In genomic region chr13:73936938-73937320, GRCm38 (mm10) we compare ENCODE assay signal across 8 mouse cellular contexts. TPM values are rescaled to one million over a fixed set of nuclear protein-coding genes. Genes with fewer than 3 reads are reported as not detected.
DNase-seq lines count a peak whose midpoint lies in the region; ATAC-seq and TF ChIP-seq lines count a peak whose summit lies in the region.

No protein-coding gene starts in this region.

- no peak for TF ChIP-seq POLR2A in ES-Bruce4 (IDR thresholded peaks at IDR 0.05; ENCODE audit: insufficient read depth, low read length)

- peak overlapping the region; percentile 85 for H3K9ac ChIP-seq in heart, embryonic 11.5 days (ENCODE audit: low read depth, low read length)
- peak overlapping the region; percentile 75 for H3K9ac ChIP-seq in ES-Bruce4 (ENCODE audit: low read depth, poor library complexity, severe bottlenecking)
- H3K9ac ChIP-seq in liver, embryonic 14.5 days (replicated peaks): peak overlapping the region; percentile 89

- peaks cover 8% of the 10 kb centered on the region for H3K4me1 ChIP-seq in heart, embryonic 11.5 days (ENCODE audit: control insufficient read depth, insufficient read depth, low read length)
- H3K4me1 ChIP-seq in ES-Bruce4 (ENCODE audit: control insufficient read depth, insufficient read depth, low read length): no peaks in the 10 kb centered on the region
- H3K4me1 ChIP-seq in forebrain, embryonic 10.5 days: peaks cover 19% of the 10 kb centered on the region
- peaks cover 9 to 13% of the 10 kb centered on the region in 2 experiments for H3K4me1 ChIP-seq in liver, embryonic 14.5 days (replicated peaks; ENCODE audit: control insufficient read depth in 2 of 2, insufficient read depth in 2 of 2, low read length in 1 of 2)

- peak overlapping the region; percentile 70 for H3K4me2 ChIP-seq in heart, embryonic 11.5 days
- H3K4me2 ChIP-seq in liver, embryonic 14.5 days (ENCODE audit: low read depth): peak overlapping the region; percentile 85

- no peak for DNase-seq in heart, postnatal 4 days
- no peak for DNase-seq in forebrain, embryonic 10.5 days (ENCODE audit: extremely low spot score, low spot score)
- peak in 2 of 3 experiments; percentile 2 to 10 for DNase-seq in liver, embryonic 14.5 days (ENCODE audit: low read depth in 3 of 3, low spot score in 3 of 3)
- DNase-seq in adrenal gland, adult 18-20 months (ENCODE audit: low spot score in 2 of 2): no peak
- DNase-seq in layer of hippocampus, postnatal 14 days (ENCODE audit: low spot score in 2 of 2): no peak
- DNase-seq in cerebellum, adult 18-20 months: no peak

- H3K4me3 ChIP-seq in heart, embryonic 11.5 days (ENCODE audit: low read depth, low read length): peak overlapping the region; percentile 74
- H3K4me3 ChIP-seq in ES-Bruce4 (ENCODE audit: low read depth, low read length): peak overlapping the region; percentile 96
- peak overlapping the region; percentile 89 for H3K4me3 ChIP-seq in forebrain, embryonic 10.5 days
- H3K4me3 ChIP-seq in liver, embryonic 14.5 days (ENCODE audit: insufficient read depth in 1 of 2, low read depth in 2 of 2, low read length in 2 of 2): peak overlapping the region; percentile 75 to 87

- no peak overlapping the region for H3K27ac ChIP-seq in heart, embryonic 11.5 days (ENCODE audit: low read depth, low read length)
- H3K27ac ChIP-seq in ES-Bruce4 (ENCODE audit: insufficient read depth, low read length): peak overlapping the region; percentile 19; the same call in 1 of the 2 replicates
- peak overlapping the region; percentile 96 for H3K27ac ChIP-seq in forebrain, embryonic 10.5 days
- H3K27ac ChIP-seq in liver, embryonic 14.5 days: peak overlapping the region; percentile 88; the same call in 1 of the 2 replicates

- ATAC-seq in heart, embryonic 11.5 days (replicated peaks; ENCODE audit: insufficient number of reproducible peaks, low FRiP score, low TSS enrichment): peak; percentile 36
- ATAC-seq in liver, embryonic 14.5 days (ENCODE audit: insufficient read depth): peak; percentile 9

- peaks cover 6% of the 10 kb centered on the region for H3K36me3 ChIP-seq in heart, embryonic 11.5 days (ENCODE audit: control insufficient read depth, insufficient read depth, low read length)
- H3K36me3 ChIP-seq in ES-Bruce4 (ENCODE audit: control insufficient read depth, insufficient read depth, low read length, poor library complexity, severe bottlenecking): peaks cover 11% of the 10 kb centered on the region
- H3K36me3 ChIP-seq in forebrain, embryonic 10.5 days (replicated peaks): peaks cover 63% of the 10 kb centered on the region
- H3K36me3 ChIP-seq in liver, embryonic 14.5 days (replicated peaks; ENCODE audit: control insufficient read depth, insufficient read depth, low read depth): peaks cover 28% of the 10 kb centered on the region

- 11% methylated on average over 5 of the region's 5 CpGs for WGBS in heart, embryonic 11.5 days (ENCODE audit: insufficient replicate concordance)
- WGBS in forebrain, embryonic 10.5 days: 17% methylated on average over 5 of the region's 5 CpGs
- 7% methylated on average over 5 of the region's 5 CpGs for WGBS in liver, embryonic 14.5 days (ENCODE audit: insufficient replicate concordance)

- H3K27me3 ChIP-seq in heart, embryonic 11.5 days (ENCODE audit: control insufficient read depth, insufficient read depth, low read length): no peaks in the 10 kb centered on the region
- no peaks in the 10 kb centered on the region for H3K27me3 ChIP-seq in ES-Bruce4 (ENCODE audit: control insufficient read depth, insufficient read depth, low read length, poor library complexity, severe bottlenecking)
- H3K27me3 ChIP-seq in forebrain, embryonic 10.5 days (ENCODE audit: poor library complexity, severe bottlenecking): no peaks in the 10 kb centered on the region
- H3K27me3 ChIP-seq in liver, embryonic 14.5 days (ENCODE audit: control insufficient read depth, insufficient read depth, low read length): no peaks in the 10 kb centered on the region

- no peak for TF ChIP-seq EP300 in ES-Bruce4 (IDR thresholded peaks at IDR 0.05; ENCODE audit: insufficient read depth, low read depth, low read length)
- no peak for TF ChIP-seq EP300 in liver, embryonic 14.5 days (IDR thresholded peaks at IDR 0.05; ENCODE audit: low read depth)

- H3K9me3 ChIP-seq in heart, embryonic 11.5 days (replicated peaks; ENCODE audit: control insufficient read depth, low read length): no peaks in the 10 kb centered on the region
- no peaks in the 10 kb centered on the region for H3K9me3 ChIP-seq in ES-Bruce4 (replicated peaks; ENCODE audit: control insufficient read depth, insufficient read depth, low read length, poor library complexity, severe bottlenecking)
- no peaks in the 10 kb centered on the region for H3K9me3 ChIP-seq in forebrain, embryonic 10.5 days
- H3K9me3 ChIP-seq in liver, embryonic 14.5 days (ENCODE audit: control insufficient read depth, low read length): no peaks in the 10 kb centered on the region

- TF ChIP-seq CTCF in ES-Bruce4 (IDR thresholded peaks at IDR 0.05; ENCODE audit: low read depth, low read length): no peak
- TF ChIP-seq CTCF in liver, embryonic 14.5 days (IDR thresholded peaks at IDR 0.05; ENCODE audit: low read depth): no peak

RNA-seq across cellular contexts. Expression of gene Trip13, which starts 0.7 kb away (rescaled TPM):
- 36.5 and 37.5 TPM in 2 replicates for polyA plus RNA-seq in heart, embryonic 11.5 days (2014; fragmentation: Nextera tagmentation; extraction: Ambion mirVana)
- 10 to 100 TPM; 11.8 to 14.3 TPM for total RNA-seq in heart, postnatal 4 days (2021)
- polyA plus RNA-seq in ES-Bruce4 (2011; ENCODE audit: insufficient read depth, insufficient read length, low read depth, missing spikeins): 72.9 and 80.6 TPM in 2 replicates
- 78.8 and 83.3 TPM in 2 replicates for polyA plus RNA-seq in forebrain, embryonic 10.5 days (2016; fragmentation: Nextera tagmentation; extraction: Ambion mirVana)
- 6.9 and 11.5 TPM in 2 replicates for polyA plus RNA-seq in liver, embryonic 14.5 days (2012; rRNA removed)
- polyA plus RNA-seq in liver, embryonic 14.5 days (2014; fragmentation: Nextera tagmentation; extraction: Ambion mirVana): 21.9 TPM in 2 replicates
- under 1 TPM; 0.63 to 0.67 TPM for total RNA-seq in adrenal gland, adult 18-20 months (2021)
- total RNA-seq in layer of hippocampus, postnatal 14 days (2021): 1 to 10 TPM in 1 of 2 experiments, under 1 TPM in 1; 0.78 to 2.0 TPM

RNA-seq across cellular contexts. Expression of gene Brd9, which starts 0.7 kb away (rescaled TPM):
- polyA plus RNA-seq in heart, embryonic 11.5 days (2014; fragmentation: Nextera tagmentation; extraction: Ambion mirVana): 41.7 and 47.0 TPM in 2 replicates
- 10 to 100 TPM; 39.3 to 41.8 TPM for total RNA-seq in heart, postnatal 4 days (2021)
- polyA plus RNA-seq in ES-Bruce4 (2011; ENCODE audit: insufficient read depth, insufficient read length, low read depth, missing spikeins): 26.3 and 30.7 TPM in 2 replicates
- polyA plus RNA-seq in forebrain, embryonic 10.5 days (2016; fragmentation: Nextera tagmentation; extraction: Ambion mirVana): 52.6 and 53.6 TPM in 2 replicates
- polyA plus RNA-seq in liver, embryonic 14.5 days (2012; rRNA removed): 14.4 and 16.7 TPM in 2 replicates
- polyA plus RNA-seq in liver, embryonic 14.5 days (2014; fragmentation: Nextera tagmentation; extraction: Ambion mirVana): 10.6 and 15.9 TPM in 2 replicates
- 10 to 100 TPM; 27.4 to 31.8 TPM for total RNA-seq in adrenal gland, adult 18-20 months (2021)
- total RNA-seq in layer of hippocampus, postnatal 14 days (2021): 100 to 1,000 TPM; 102 to 103 TPM

RNA-seq across cellular contexts. Expression of gene Zdhhc11, which starts 26.7 kb away (rescaled TPM):
- not detected in 2 replicates for polyA plus RNA-seq in heart, embryonic 11.5 days (2014; fragmentation: Nextera tagmentation; extraction: Ambion mirVana)
- not detected for total RNA-seq in heart, postnatal 4 days (2021)
- not detected in 2 replicates for polyA plus RNA-seq in ES-Bruce4 (2011; ENCODE audit: insufficient read depth, insufficient read length, low read depth, missing spikeins)
- not detected in 2 replicates for polyA plus RNA-seq in forebrain, embryonic 10.5 days (2016; fragmentation: Nextera tagmentation; extraction: Ambion mirVana)
- polyA plus RNA-seq in liver, embryonic 14.5 days (2012; rRNA removed): not detected in 2 replicates
- not detected in 2 replicates for polyA plus RNA-seq in liver, embryonic 14.5 days (2014; fragmentation: Nextera tagmentation; extraction: Ambion mirVana)
- not detected for total RNA-seq in adrenal gland, adult 18-20 months (2021)
- not detected for total RNA-seq in layer of hippocampus, postnatal 14 days (2021)

Comparison
In these comparisons a context has a peak if more than half of its experiments do, and no peak if none do; other contexts are left out.
1. DNase-seq: peak in liver, embryonic 14.5 days (2 of 3); none in heart, postnatal 4 days (single experiment), forebrain, embryonic 10.5 days (single experiment), adrenal gland, adult 18-20 months (0 of 2), layer of hippocampus, postnatal 14 days (0 of 2) and cerebellum, adult 18-20 months (0 of 2).
2. Peak in every context shown above with its lines, with median percentiles within 50 percentile points of each other: H3K4me3 ChIP-seq and H3K9ac ChIP-seq.